Mouse (Mus musculus) liver, embryonic 18 days (tissue): ENCODE results near the gene Dnajc7. TPM values are rescaled to one million over a fixed set of nuclear protein-coding genes. Genes with fewer than 3 reads are reported as not detected.

Experiments
- polyA plus RNA-seq: library from polyadenylated mRNA; depleted of rRNA; stranded (reverse); fragments of >200 nt; gene quantifications from 2 replicates; pipeline ENCODE4 v1.2.3, GENCODE M21; 2012; rRNA removed

Dnajc7 gene
- 66.1 and 73.5 TPM in 2 replicates for polyA plus RNA-seq

DNA sequence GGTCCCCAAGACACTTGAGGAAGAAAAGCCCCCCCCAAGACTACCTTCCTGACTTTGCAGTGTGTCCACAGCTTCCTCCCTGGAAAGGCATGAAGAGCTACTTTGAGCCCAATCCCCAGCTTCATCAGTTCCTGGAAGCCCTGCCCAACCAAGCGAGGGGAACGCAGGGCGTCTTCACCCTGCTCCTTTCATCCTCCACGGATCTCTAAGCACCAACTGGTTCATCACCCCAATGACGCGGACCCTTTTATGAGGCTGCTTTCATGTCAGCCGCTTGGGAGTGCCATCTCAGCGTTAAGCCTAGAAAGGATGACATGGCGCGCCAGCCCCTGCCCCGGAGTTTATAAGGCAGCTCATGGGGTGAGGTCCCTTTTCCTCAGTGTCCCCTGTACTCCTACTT, at the start of gene Dnajc7:
TSS of gene Dnajc7 (minus strand) at position 187 of the 400 bp plus-strand sequence.

DNA sequence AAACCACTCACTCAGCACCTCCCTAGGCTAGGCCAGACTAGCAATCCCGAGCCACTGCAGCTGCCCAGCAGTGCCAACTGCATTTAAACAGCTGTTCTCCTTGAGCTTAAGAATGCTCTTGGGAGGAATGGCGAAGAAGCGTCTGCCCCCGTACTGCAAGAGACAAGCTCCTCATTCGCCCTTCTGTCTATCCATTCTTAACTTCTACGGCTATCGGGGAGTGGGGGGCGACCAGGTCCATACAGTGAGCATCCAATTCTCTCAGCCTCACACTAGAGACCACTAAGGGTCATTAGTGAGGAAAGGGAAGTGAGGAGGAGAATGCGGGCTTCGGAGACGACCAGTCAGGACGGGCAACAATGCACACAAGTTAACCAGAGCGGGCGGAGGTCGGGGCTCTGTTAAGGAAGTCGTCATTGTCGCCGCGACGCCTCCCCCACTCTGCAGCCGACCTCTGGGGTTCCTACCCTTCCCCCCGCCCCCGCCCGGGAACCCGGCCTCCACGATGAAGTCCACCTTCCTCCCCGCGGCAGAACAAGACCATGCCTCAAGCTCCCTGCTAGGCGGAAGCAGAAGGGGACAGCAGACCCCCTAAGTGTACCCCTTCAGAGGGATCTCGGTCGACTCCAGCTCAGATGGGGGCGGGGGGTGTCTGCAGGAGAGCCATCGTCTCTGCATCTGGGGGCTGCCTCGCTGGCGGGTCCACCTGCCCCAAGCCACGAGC, 1.0 kb downstream of the Dnajc7 start, which contains the start of gene Nkiras2:
TSS of gene Nkiras2 (plus strand) at position 484 of the 724 bp plus-strand sequence.

DNA sequence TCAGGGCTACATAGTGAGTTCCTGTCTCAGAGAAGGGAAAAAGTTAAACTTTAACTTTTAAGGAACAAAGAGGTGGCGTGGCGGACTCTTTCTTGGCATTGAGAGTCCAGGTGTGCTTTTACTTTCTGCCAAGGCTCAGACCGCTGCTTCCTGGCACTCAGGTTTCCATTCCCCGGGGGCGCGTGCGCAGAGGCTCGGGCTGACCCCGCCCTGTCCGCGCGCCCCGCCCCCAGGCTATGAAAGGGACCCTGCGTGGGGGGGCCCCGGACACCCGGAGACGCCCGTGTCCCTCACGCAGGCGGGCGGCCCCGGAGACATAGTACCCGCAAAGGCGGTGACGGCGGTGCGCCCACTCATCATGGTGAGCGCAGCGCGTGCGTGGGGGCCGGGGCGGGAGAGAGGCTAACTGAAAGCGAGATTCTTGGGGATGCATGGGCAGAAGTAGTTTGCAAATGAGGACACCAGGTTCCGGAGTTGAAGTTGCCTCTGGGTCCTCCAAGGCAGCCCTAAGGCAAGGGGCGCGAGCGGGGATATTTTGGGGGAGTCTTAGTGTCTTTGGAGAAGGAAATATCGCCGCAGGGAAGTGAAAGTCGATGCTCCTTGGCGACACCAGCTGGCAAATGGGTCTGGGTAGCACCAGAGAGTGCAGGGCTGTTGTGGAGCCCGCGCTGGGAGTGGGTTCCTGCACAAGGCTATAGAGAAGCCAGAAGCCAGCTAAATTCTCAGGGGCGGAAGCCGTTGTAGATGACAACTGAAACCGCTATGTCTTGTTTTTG, 45.1 kb downstream of the Dnajc7 start, which contains the start of gene Cnp:
TSS of gene Cnp (plus strand) at position 197 of the 776 bp plus-strand sequence.

DNA sequence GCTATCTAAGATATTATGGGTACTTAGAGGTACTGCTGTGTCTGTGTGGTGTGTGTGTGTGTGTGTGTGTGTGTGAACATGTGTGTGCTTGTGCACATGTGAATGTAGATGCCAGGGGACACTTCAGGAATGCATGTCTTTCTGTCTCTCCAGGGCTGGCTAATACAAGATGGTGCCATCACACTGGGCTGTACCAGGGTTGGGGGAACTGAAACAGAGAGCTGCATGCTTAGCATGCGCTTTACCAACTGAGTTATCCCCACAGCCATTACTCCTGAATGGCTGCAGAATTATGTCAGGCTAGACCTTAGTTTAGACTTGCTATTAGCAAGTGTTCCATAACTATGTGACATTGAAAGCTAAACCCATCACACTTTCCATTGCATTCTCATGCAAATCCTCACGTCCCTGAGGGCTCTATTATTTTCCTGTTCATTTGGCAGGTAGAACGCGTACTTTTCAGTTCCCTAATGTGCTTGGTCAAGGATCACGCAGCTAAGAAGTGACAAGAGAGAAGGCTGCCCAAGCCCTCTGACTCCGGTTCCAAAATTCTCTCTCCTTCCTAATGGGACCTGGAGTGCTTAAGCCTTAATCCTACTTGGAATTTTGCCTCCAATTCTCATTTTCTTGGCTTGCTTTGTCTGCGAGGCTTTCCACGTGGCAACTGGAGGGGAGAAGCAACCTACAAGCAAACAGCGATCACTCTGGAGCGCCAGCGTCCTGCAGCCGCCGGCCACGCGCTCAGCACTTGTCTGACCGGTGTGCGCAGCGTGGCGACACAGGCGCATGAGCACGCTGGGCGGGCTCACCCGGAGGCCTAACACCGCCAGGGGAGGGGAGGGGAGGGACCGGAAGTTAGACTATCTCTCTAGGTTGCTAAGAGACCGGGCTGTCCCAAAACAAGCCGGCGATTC, 74.9 kb downstream of the Dnajc7 start, which contains the start of gene Ttc25:
TSS of gene Ttc25 (plus strand) at position 776 of the 914 bp plus-strand sequence.

Other genes starting within 250 kb of the Dnajc7 start
- 11.3 and 13.5 TPM in 2 replicates for gene Jup, start 222.4 kb downstream of the Dnajc7 start, polyA plus RNA-seq
- 4.1 and 4.3 TPM in 2 replicates for gene P3h4, start 205.3 kb downstream of the Dnajc7 start, polyA plus RNA-seq
- gene Fkbp10, start 204.5 kb downstream of the Dnajc7 start, polyA plus RNA-seq = 5.2 and 5.6 TPM in 2 replicates
- gene Nt5c3b, start 178.4 kb downstream of the Dnajc7 start, polyA plus RNA-seq = 11.5 and 11.7 TPM in 2 replicates
- 0.07 and 0.09 TPM in 2 replicates for gene Klhl10, start 178.3 kb downstream of the Dnajc7 start, polyA plus RNA-seq
- gene Klhl11, start 147.4 kb downstream of the Dnajc7 start, polyA plus RNA-seq = 0.80 and 0.84 TPM in 2 replicates
- 62.2 and 100 TPM in 2 replicates for gene Acly, start 92.2 kb downstream of the Dnajc7 start, polyA plus RNA-seq
- gene Ttc25, start 74.6 kb downstream of the Dnajc7 start, polyA plus RNA-seq = 0.05 and 0.06 TPM in 2 replicates
- 9.4 and 11.5 TPM in 2 replicates for gene Cnp, start 45.3 kb downstream of the Dnajc7 start, polyA plus RNA-seq
- 24.7 and 28.6 TPM in 2 replicates for gene Nkiras2, start 924 bp downstream of the Dnajc7 start, polyA plus RNA-seq
- 0.01 and 0.06 TPM in 2 replicates for gene Zfp385c, start 72.3 kb upstream of the Dnajc7 start, polyA plus RNA-seq
- gene Dhx58, start 84.1 kb upstream of the Dnajc7 start, polyA plus RNA-seq = 7.3 and 8.9 TPM in 2 replicates
- gene Kat2a, start 92.3 kb upstream of the Dnajc7 start, polyA plus RNA-seq = 12.1 and 14.0 TPM in 2 replicates
- not detected in 2 replicates for gene Hspb9, start 93.7 kb upstream of the Dnajc7 start, polyA plus RNA-seq
- gene Rab5c, start 118.0 kb upstream of the Dnajc7 start, polyA plus RNA-seq = 96.2 and 98.0 TPM in 2 replicates
- gene Kcnh4, start 139.8 kb upstream of the Dnajc7 start, polyA plus RNA-seq = not detected in 2 replicates
- not detected in 2 replicates for gene Hcrt, start 142.8 kb upstream of the Dnajc7 start, polyA plus RNA-seq
- gene Ghdc, start 150.8 kb upstream of the Dnajc7 start, polyA plus RNA-seq = 3.8 and 4.0 TPM in 2 replicates
- gene Stat5b, start 230.6 kb upstream of the Dnajc7 start, polyA plus RNA-seq = 13.3 and 16.0 TPM in 2 replicates
- gene Stat5a, start 239.2 kb upstream of the Dnajc7 start, polyA plus RNA-seq = 5.8 and 6.9 TPM in 2 replicates